Comparison of ENCODE assay signal across 8 mouse cellular contexts in genomic region chr14:20674064-20674833, GRCm38 (mm10). TPM values are rescaled to one million over a fixed set of nuclear protein-coding genes. Genes with fewer than 3 reads are reported as not detected.
DNase-seq lines count a peak whose midpoint lies in the region; ATAC-seq and TF ChIP-seq lines count a peak whose summit lies in the region.

Gene Sec24c, plus strand, starts transcription at chr14:20674308.

- H3K4me1 ChIP-seq in hindbrain, embryonic 10.5 days (replicated peaks), result peaks cover 19% of the 10 kb centered on the region
- H3K4me1 ChIP-seq in lung, postnatal 0 days (ENCODE audit: insufficient read depth, low read depth, low read length), result peaks cover 8% of the 10 kb centered on the region; the same call in 1 of the 2 replicates

- H3K27ac ChIP-seq in hindbrain, embryonic 10.5 days, result peak within 1 kb of the TSS; percentile 86
- H3K27ac ChIP-seq in lung, postnatal 0 days (ENCODE audit: low read length), result peak within 1 kb of the TSS; percentile 97

- WGBS in hindbrain, embryonic 10.5 days, result under 1% methylated on average over 43 of the region's 43 CpGs
- under 1% methylated on average over 43 of the region's 43 CpGs for WGBS in lung, postnatal 0 days

- ATAC-seq in frontal cortex, adult (ENCODE audit: low TSS enrichment), result peak; percentile 95
- ATAC-seq in lung, postnatal 0 days, result peak; percentile 97

- no peaks in the 10 kb centered on the region for H3K9me3 ChIP-seq in hindbrain, embryonic 10.5 days
- H3K9me3 ChIP-seq in lung, postnatal 0 days (ENCODE audit: low read length), result no peaks in the 10 kb centered on the region

- peak within 1 kb of the TSS; percentile 76 for H3K4me2 ChIP-seq in lung, postnatal 0 days (replicated peaks; ENCODE audit: low read depth, low read length)

- DNase-seq in MN1 (ENCODE audit: low spot score), result peak; percentile 98
- peak; percentile 95 for DNase-seq in cerebellum, adult 9-10 months
- peak; percentile 99 for DNase-seq in hindbrain, embryonic 10.5 days (ENCODE audit: low spot score)
- DNase-seq in layer of hippocampus, adult 9-11 months, result peak; percentile 96
- peak; percentile 98 for DNase-seq in lung, postnatal 0 days (ENCODE audit: low spot score)
- DNase-seq in ovary, postnatal 14 days (ENCODE audit: low spot score), result peak; percentile 98
- peak; percentile 98 for DNase-seq in thymus, postnatal 14 days

- no peak for TF ChIP-seq CTCF in lung, postnatal 0 days (IDR thresholded peaks at IDR 0.05)

- no peaks in the 10 kb centered on the region; the same call in 1 of the 2 replicates for H3K27me3 ChIP-seq in hindbrain, embryonic 10.5 days (ENCODE audit: insufficient read depth, poor library complexity, severe bottlenecking)
- H3K27me3 ChIP-seq in lung, postnatal 0 days (replicated peaks; ENCODE audit: insufficient read depth, low read length), result no peaks in the 10 kb centered on the region

- H3K36me3 ChIP-seq in hindbrain, embryonic 10.5 days, result peaks cover 39% of the 10 kb centered on the region
- peaks cover 18% of the 10 kb centered on the region; the same call in 1 of the 2 replicates for H3K36me3 ChIP-seq in lung, postnatal 0 days (ENCODE audit: insufficient read depth, low read length)

- TF ChIP-seq EP300 in lung, postnatal 0 days (IDR thresholded peaks at IDR 0.05), result no peak; the same call in none of the 2 replicates

- H3K4me3 ChIP-seq in hindbrain, embryonic 10.5 days, result peak within 1 kb of the TSS; percentile 67
- H3K4me3 ChIP-seq in lung, postnatal 0 days (ENCODE audit: low read depth, low read length), result peak within 1 kb of the TSS; percentile 71

- H3K9ac ChIP-seq in lung, postnatal 0 days (replicated peaks; ENCODE audit: low read depth), result peak within 1 kb of the TSS; percentile 85

RNA-seq across cellular contexts. Expression of gene Sec24c, which starts in this region (rescaled TPM):
- polyA plus RNA-seq in hindbrain, embryonic 10.5 days (2016; fragmentation: Nextera tagmentation; extraction: Ambion mirVana), result 111 and 112 TPM in 2 replicates
- 37.6 and 40.1 TPM in 2 replicates for polyA plus RNA-seq in lung, postnatal 0 days (2015; fragmentation: Nextera tagmentation; extraction: Ambion mirVana)

Comparison
In these comparisons a context has a peak if more than half of its experiments do, and no peak if none do; other contexts are left out.
1. Peak in every context shown above with its lines: DNase-seq, ATAC-seq, H3K4me3 ChIP-seq and H3K27ac ChIP-seq.